17 mouse cellular contexts compared by ENCODE assay signal in the genomic region with DNA sequence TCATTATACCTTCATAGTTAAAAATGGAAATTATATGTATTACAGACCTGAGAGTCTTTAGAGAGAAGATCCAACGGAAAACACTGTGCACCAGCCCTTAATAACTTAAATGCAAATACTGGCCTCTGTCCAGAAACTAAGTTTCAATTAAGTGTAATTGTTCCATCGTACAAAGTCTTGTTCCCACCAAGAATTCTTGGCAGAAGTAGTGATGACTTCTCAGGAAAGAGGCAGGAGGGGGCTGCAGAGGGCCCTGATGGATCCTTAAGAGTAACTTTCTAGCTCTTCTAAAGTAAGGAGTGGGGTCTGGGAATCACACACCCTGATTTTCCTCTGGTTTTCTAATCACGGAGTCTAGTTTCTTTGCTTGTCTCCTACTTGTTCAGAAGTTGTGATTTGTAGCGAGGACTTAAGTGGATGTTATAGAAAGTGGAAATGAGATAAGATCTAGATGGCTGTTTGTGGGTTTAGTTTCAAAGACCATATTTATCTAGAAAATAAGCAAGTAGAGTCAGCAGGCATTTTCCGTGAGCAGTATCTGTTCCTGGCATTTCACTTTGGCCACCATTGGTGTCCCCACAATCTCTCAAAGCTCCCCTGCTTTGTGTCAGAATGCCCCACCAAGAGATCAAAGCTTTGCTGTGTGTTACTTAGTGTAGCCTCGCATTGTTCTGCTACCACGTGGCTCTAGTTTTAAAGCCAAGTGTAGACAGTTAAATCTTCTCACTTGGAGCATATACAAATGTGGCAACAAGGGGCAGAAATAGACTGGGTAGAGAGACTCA.
DNase-seq lines count a peak whose midpoint lies in the region; ATAC-seq and TF ChIP-seq lines count a peak whose summit lies in the region.
"Had no signal": no experiment of that assay in that cellular context is flagged by ENCODE, and none has a peak within 500 bp of the region (broad histone marks: within the 10 kb centered on the region; RNA-seq: fewer than 3 reads in every experiment).

No protein-coding gene starts in this region.

- no peaks in the 10 kb centered on the region for H3K27me3 ChIP-seq in intestine, embryonic 14.5 days (replicated peaks; ENCODE audit: control insufficient read depth, insufficient read depth, low read length)
- H3K27me3 ChIP-seq in intestine, postnatal 0 days (replicated peaks; ENCODE audit: control insufficient read depth, insufficient read depth, low read length) = no peaks in the 10 kb centered on the region
- H3K27me3 ChIP-seq in limb, embryonic 10.5 days (ENCODE audit: low read depth, poor library complexity, severe bottlenecking) = no peaks in the 10 kb centered on the region
- H3K27me3 ChIP-seq: CH12.LX; midbrain, embryonic 12.5 days; neural tube, embryonic 12.5 days had no signal

- H3K27ac ChIP-seq in intestine, embryonic 14.5 days (ENCODE audit: low read depth) = 0 out of 2 replicates have a peak overlapping the region, but pooled peaks have one; percentile 25
- H3K27ac ChIP-seq in intestine, postnatal 0 days (ENCODE audit: low read depth, low read length) = no peak overlapping the region
- peak overlapping the region; percentile 73 for H3K27ac ChIP-seq in limb, embryonic 10.5 days
- H3K27ac ChIP-seq: left cerebral cortex, adult 2 months; midbrain, embryonic 12.5 days; neural tube, embryonic 12.5 days had no signal

- no peak for TF ChIP-seq CTCF in intestine, postnatal 0 days (IDR thresholded peaks at IDR 0.05; ENCODE audit: low read depth)

- H3K4me2 ChIP-seq in intestine, embryonic 14.5 days (ENCODE audit: low read length) = no peak overlapping the region
- H3K4me2 ChIP-seq in intestine, postnatal 0 days (replicated peaks; ENCODE audit: low read depth) = no peak overlapping the region
- H3K4me2 ChIP-seq: midbrain, embryonic 12.5 days; neural tube, embryonic 12.5 days had no signal

- no peak for DNase-seq in intestine, embryonic 14.5 days (ENCODE audit: low spot score)
- peak; percentile 6 for DNase-seq in thymus, postnatal 25 days
- DNase-seq in thymus, postnatal 36 days = no peak
- no peak for DNase-seq in limb, embryonic 10.5 days (ENCODE audit: low spot score)
- no peak for DNase-seq in spleen, postnatal 14 days (ENCODE audit: low spot score in 2 of 2)
- no peak for DNase-seq in layer of hippocampus, adult 18-20 months (ENCODE audit: low spot score in 2 of 2)
- DNase-seq: cerebellum, adult 18-20 months; embryo, embryonic 11 days; heart, postnatal 4 days; kidney, postnatal 14 days; thymus, postnatal 14 days had no signal

- no peak overlapping the region for H3K9ac ChIP-seq in intestine, embryonic 14.5 days (ENCODE audit: low read length)
- H3K9ac ChIP-seq in intestine, postnatal 0 days (ENCODE audit: low read depth, low read length) = no peak overlapping the region
- H3K9ac ChIP-seq: midbrain, embryonic 12.5 days; neural tube, embryonic 12.5 days had no signal

- no peak for ATAC-seq in intestine, embryonic 14.5 days (replicated peaks; ENCODE audit: low FRiP score, low TSS enrichment, low read depth)
- ATAC-seq in intestine, postnatal 0 days = no peak
- ATAC-seq: forebrain, embryonic 14.5 days had no signal

- WGBS in intestine, embryonic 14.5 days = 57% methylated on average over 7 of the region's 7 CpGs
- WGBS in intestine, postnatal 0 days = 57% methylated on average over 7 of the region's 7 CpGs
- 53% methylated on average over 7 of the region's 7 CpGs for WGBS in limb, embryonic 10.5 days

- peaks cover 9% of the 10 kb centered on the region for H3K4me1 ChIP-seq in intestine, embryonic 14.5 days (replicated peaks; ENCODE audit: control insufficient read depth, insufficient read depth, low read length)
- H3K4me1 ChIP-seq in intestine, postnatal 0 days (replicated peaks; ENCODE audit: control insufficient read depth, insufficient read depth, low read length) = no peaks in the 10 kb centered on the region
- peaks cover 15% of the 10 kb centered on the region for H3K4me1 ChIP-seq in limb, embryonic 10.5 days

- no peaks in the 10 kb centered on the region for H3K9me3 ChIP-seq in intestine, embryonic 14.5 days (ENCODE audit: control insufficient read depth, low read length)
- H3K9me3 ChIP-seq in intestine, postnatal 0 days (ENCODE audit: control insufficient read depth) = no peaks in the 10 kb centered on the region
- H3K9me3 ChIP-seq in limb, embryonic 10.5 days (replicated peaks) = no peaks in the 10 kb centered on the region
- H3K9me3 ChIP-seq: midbrain, embryonic 12.5 days; neural tube, embryonic 12.5 days had no signal

- H3K36me3 ChIP-seq in intestine, embryonic 14.5 days (ENCODE audit: control insufficient read depth, insufficient read depth, low read length) = no peaks in the 10 kb centered on the region
- H3K36me3 ChIP-seq in intestine, postnatal 0 days (ENCODE audit: control insufficient read depth, insufficient read depth) = no peaks in the 10 kb centered on the region
- H3K36me3 ChIP-seq in limb, embryonic 10.5 days = no peaks in the 10 kb centered on the region
- H3K36me3 ChIP-seq: midbrain, embryonic 12.5 days; neural tube, embryonic 12.5 days had no signal

- no peak overlapping the region for H3K4me3 ChIP-seq in intestine, embryonic 14.5 days (ENCODE audit: low read depth, low read length)
- H3K4me3 ChIP-seq in intestine, postnatal 0 days (ENCODE audit: low read depth, low read length) = no peak overlapping the region
- no peak overlapping the region for H3K4me3 ChIP-seq in limb, embryonic 10.5 days
- H3K4me3 ChIP-seq: left cerebral cortex, adult 2 months; midbrain, embryonic 12.5 days; neural tube, embryonic 12.5 days had no signal
